Mouse (Mus musculus) heart, adult 2 months (tissue): ENCODE data around the gene Fgf12. TPM values are rescaled to one million over a fixed set of nuclear protein-coding genes. Genes with fewer than 3 reads are reported as not detected.

Experiments
- DNase-seq, 2 experiments: peaks; one replicate each; pipeline ENCODE4 v3.0.0; 2021
- H3K27ac ChIP-seq: fragments of 200-600 bp; 2 replicates; pipeline ENCODE4 v1.8.1; 2022
- H3K27me3 ChIP-seq: fragments of 200-500 bp; 2 replicates; pipeline ENCODE4 v1.6.1; 2012; ENCODE audit warnings: mild to moderate bottlenecking, low read length, inconsistent platforms, mixed read lengths; ENCODE audit not compliant: control insufficient read depth, insufficient read depth
- H3K36me3 ChIP-seq: fragments of 200-500 bp; 2 replicates; pipeline ENCODE4 v1.6.1; 2012; ENCODE audit warnings: low read length, inconsistent platforms; ENCODE audit not compliant: control insufficient read depth, insufficient read depth
- H3K4me1 ChIP-seq: fragments of 200-500 bp; 2 replicates; pipeline ENCODE4 v1.6.1; 2011; ENCODE audit warnings: low read length; ENCODE audit not compliant: control insufficient read depth, insufficient read depth
- H3K4me3 ChIP-seq: fragments of 200-600 bp; 2 replicates; pipeline ENCODE4 v1.8.1; 2022
- H3K79me2 ChIP-seq: fragments of 200-500 bp; replicated peaks from 2 replicates; pipeline ENCODE4 v1.6.1; 2012; ENCODE audit warnings: mild to moderate bottlenecking, inconsistent platforms, low read length, moderate library complexity, mixed read lengths; ENCODE audit not compliant: control insufficient read depth, insufficient read depth
- H3K9ac ChIP-seq: fragments of 200-500 bp; 2 replicates; pipeline ENCODE4 v1.6.1; 2012; ENCODE audit warnings: low read depth, mild to moderate bottlenecking, control low read depth, inconsistent platforms, low read length, mixed read lengths
- CTCF ChIP-seq: fragments of 200-600 bp; IDR thresholded peaks from 2 replicates; pipeline ENCODE4 v1.8.1; 2022; ENCODE audit warnings: antibody characterized with exemption, mild to moderate bottlenecking, moderate library complexity
- EP300 ChIP-seq: fragments of 200-500 bp; IDR thresholded peaks from 2 replicates; pipeline ENCODE4 v1.6.1; 2011; ENCODE audit warnings: low read depth, low read length, control low read depth; ENCODE audit not compliant: insufficient read depth
- POLR2A ChIP-seq: fragments of 200-500 bp; IDR thresholded peaks from 2 replicates; pipeline ENCODE4 v1.6.1; 2011; ENCODE audit warnings: mild to moderate bottlenecking, low read depth, low read length, control low read depth; ENCODE audit not compliant: insufficient read depth
- WGBS: fragments of 180-500 bp; shearing (Covaris S2); methylation state at CpG from one replicate; pipeline ENCODE4 v1.1.7; 2018; 5-methylcytosine and 5-hydroxymethylcytosine counted together
- intact Hi-C: fragments of 180-260 bp; cut with DNase I; formaldehyde crosslinking; loops from one replicate; pipeline ENCODE4 v1.15.1; 2025
- polyA plus RNA-seq: library from polyadenylated mRNA; depleted of rRNA; stranded (reverse); fragments of >200 nt; gene quantifications from 2 replicates; pipeline ENCODE4 v1.2.3, GENCODE M21; 2012
- total RNA-seq, 2 experiments: library from RNA; stranded (reverse); gene quantifications; 2 replicates each; pipeline ENCODE4 v1.2.3; 2021

Gene Fgf12
- total and polyA plus RNA-seq, 3 experiments = 8.9 to 11.3 (median 9.2) TPM

GRCm38 (mm10) chr16:28411210-28411817, 341.6 kb downstream of the Fgf12 start:
- Histone ChIP-seq H3K4me3 (no peak overlapping the region), H3K9ac (no peak overlapping the region), H3K27me3 (no peaks in the 10 kb centered on the region), H3K27ac (no peak overlapping the region), H3K4me1 (no peaks in the 10 kb centered on the region), H3K36me3 (no peaks in the 10 kb centered on the region), H3K79me2 (no peaks in the 10 kb centered on the region)
- intact Hi-C loops = no loop called here
- TF ChIP-seq POLR2A (no peak), CTCF (no peak), EP300 (no peak)
- 50% methylated on average over 5 of the region's 5 CpGs for WGBS
- DNase-seq = no peak

- no peaks in the 10 kb centered on the region for H3K4me1 ChIP-seq
- intact Hi-C loops = no loop called here
- H3K79me2 ChIP-seq = no peaks in the 10 kb centered on the region
- no peaks in the 10 kb centered on the region for H3K36me3 ChIP-seq
- 55% methylated on average over 7 of the region's 7 CpGs for WGBS
- DNase-seq = no peak
- no peaks in the 10 kb centered on the region for H3K27me3 ChIP-seq
- H3K4me3 ChIP-seq = no peak overlapping the region
- no peak for TF ChIP-seq EP300
- no peak for TF ChIP-seq CTCF
- no peak for TF ChIP-seq POLR2A
- no peak overlapping the region for H3K27ac ChIP-seq
- H3K9ac ChIP-seq = no peak overlapping the region
These were observed 344.6 kb downstream of the Fgf12 start for GRCm38 (mm10) chr16:28408294-28408693.

- WGBS = 58% methylated on average over 2 of the region's 2 CpGs
- intact Hi-C loops = no loop called here
- H3K36me3 ChIP-seq = no peaks in the 10 kb centered on the region
- no peak overlapping the region for H3K27ac ChIP-seq
- no peaks in the 10 kb centered on the region for H3K4me1 ChIP-seq
- no peaks in the 10 kb centered on the region for H3K79me2 ChIP-seq
- TF ChIP-seq EP300 = no peak
- no peak for TF ChIP-seq POLR2A
- no peak for TF ChIP-seq CTCF
- DNase-seq = no peak
- H3K9ac ChIP-seq = no peak overlapping the region
- H3K4me3 ChIP-seq = no peak overlapping the region
- H3K27me3 ChIP-seq = no peaks in the 10 kb centered on the region
These were observed 345.0 kb downstream of the Fgf12 start for GRCm38 (mm10) chr16:28407892-28408291.

DNA sequence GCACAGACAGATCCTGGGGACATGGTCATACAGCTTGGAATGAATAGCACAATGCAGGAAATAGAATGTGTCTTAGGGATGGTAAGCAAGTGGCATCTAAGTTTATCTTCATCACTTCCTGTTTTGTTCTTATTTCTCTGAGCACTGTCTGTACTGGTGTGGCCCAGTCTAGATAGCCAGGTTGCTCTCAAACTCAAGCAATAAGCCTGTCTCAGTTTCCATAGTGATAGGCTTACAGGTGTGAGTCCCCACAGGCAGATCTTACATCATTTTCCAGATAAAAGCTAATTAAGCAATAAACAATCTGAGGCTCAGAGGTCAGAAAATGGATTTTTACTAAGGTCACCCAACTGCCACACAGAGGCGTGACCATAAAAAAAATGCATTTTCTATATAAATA, 348.7 kb downstream of the Fgf12 start:
- Histone ChIP-seq H3K27me3 (no peaks in the 10 kb centered on the region), H3K79me2 (no peaks in the 10 kb centered on the region), H3K9ac (no peak overlapping the region), H3K36me3 (no peaks in the 10 kb centered on the region), H3K27ac (no peak overlapping the region), H3K4me1 (no peaks in the 10 kb centered on the region), H3K4me3 (no peak overlapping the region)
- 63% methylated on average over 1 of the region's 1 CpGs for WGBS
- no peak for DNase-seq
- intact Hi-C loops = no loop called here
- no peak for TF ChIP-seq POLR2A
- no peak for TF ChIP-seq CTCF
- TF ChIP-seq EP300 = no peak

GRCm38 (mm10) chr16:28402701-28403100, 350.2 kb downstream of the Fgf12 start:
- H3K79me2 ChIP-seq = no peaks in the 10 kb centered on the region
- intact Hi-C loops = no loop called here
- H3K9ac ChIP-seq = no peak overlapping the region
- DNase-seq = no peak
- H3K36me3 ChIP-seq = no peaks in the 10 kb centered on the region
- no peaks in the 10 kb centered on the region for H3K27me3 ChIP-seq
- H3K4me3 ChIP-seq = no peak overlapping the region
- no peak for TF ChIP-seq EP300
- no peak for TF ChIP-seq POLR2A
- no peak for TF ChIP-seq CTCF
- H3K4me1 ChIP-seq = no peaks in the 10 kb centered on the region
- H3K27ac ChIP-seq = no peak overlapping the region
- WGBS = 42% methylated on average over 4 of the region's 4 CpGs

GRCm38 (mm10) chr16:28391283-28391682, 361.6 kb downstream of the Fgf12 start:
- WGBS = 77% methylated on average over 5 of the region's 5 CpGs
- intact Hi-C loops = no loop called here

More at GRCm38 (mm10) chr16:28391283-28391682, 361.6 kb downstream of the Fgf12 start:
- no peak for DNase-seq
- TF ChIP-seq EP300 = no peak
- TF ChIP-seq POLR2A = no peak
- no peak for TF ChIP-seq CTCF
- Histone ChIP-seq H3K27me3 (no peaks in the 10 kb centered on the region), H3K79me2 (no peaks in the 10 kb centered on the region), H3K27ac (no peak overlapping the region), H3K4me1 (no peaks in the 10 kb centered on the region), H3K4me3 (no peak overlapping the region), H3K9ac (no peak overlapping the region), H3K36me3 (no peaks in the 10 kb centered on the region)
